Mouse (Mus musculus) kidney, adult 9 months (tissue): Measurements from ENCODE around the gene Olfr310.

Experiments
- DNase-seq: peaks from one replicate; pipeline ENCODE4 v3.0.0; 2022

Olfr310 gene

GRCm38 (mm10) chr7:86277072-86277471 is at the start of gene Olfr310:
Gene Olfr310 (minus strand): TSS chr7:86277172.
- no peak for DNase-seq

- no peak for DNase-seq
Observed at GRCm38 (mm10) chr7:86325530-86325929, 48.6 kb upstream of the Olfr310 start, which contains the start of gene Olfr308. Gene Olfr308 (minus strand): TSS chr7:86325630.

DNA sequence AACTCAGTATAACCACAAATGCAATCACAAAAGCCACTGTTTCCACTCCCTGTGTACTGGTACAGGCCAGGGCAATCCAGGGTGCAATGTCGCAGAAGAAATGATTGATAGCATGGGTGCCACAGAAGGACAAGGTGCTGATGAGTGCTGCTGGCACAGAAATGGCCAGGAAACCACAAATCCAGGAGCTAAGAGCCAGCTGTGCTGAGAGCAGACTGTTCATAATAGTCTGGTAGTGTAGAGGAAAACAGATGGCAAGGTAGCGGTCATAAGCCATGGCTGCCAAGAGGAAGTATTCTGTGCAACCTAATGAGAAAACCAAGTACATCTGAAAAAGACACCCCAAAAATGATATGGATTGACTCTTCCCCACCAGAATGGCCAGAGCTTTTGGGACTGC is 44.4 kb upstream of the Olfr310 start:
- DNase-seq, result no peak

DNA sequence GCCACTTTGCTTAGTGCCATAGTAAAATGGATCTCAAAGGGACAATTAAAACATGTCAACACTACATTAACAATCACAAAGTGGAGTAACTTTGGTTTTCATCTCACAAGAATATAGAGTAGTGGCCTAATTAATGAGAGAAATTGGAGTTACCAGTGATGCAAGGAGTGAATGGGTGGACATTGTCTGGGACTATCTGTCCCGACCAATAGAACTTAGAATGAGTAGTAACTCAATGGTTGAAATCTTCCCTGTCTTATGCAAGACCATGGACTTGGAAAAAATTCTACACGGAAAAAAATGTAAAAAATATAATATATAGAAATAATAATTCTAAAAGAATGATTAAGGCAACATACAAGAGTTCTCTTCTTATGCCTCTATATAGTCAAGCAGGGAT is 36.6 kb upstream of the Olfr310 start, which contains the start of gene Olfr309:
Gene Olfr309 (minus strand): TSS at position 101 of the 400 bp plus-strand sequence.
- DNase-seq, result no peak

GRCm38 (mm10) chr7:86246208-86246607 is 30.8 kb downstream of the Olfr310 start, which contains the start of gene Vmn2r76:
Gene Vmn2r76 (minus strand): TSS chr7:86246308.
- no peak for DNase-seq
